Mouse (Mus musculus) activated CD4-positive, CD25-positive, alpha-beta regulatory T cell (primary cell): ENCODE measurements around the gene Gabra5. TPM values are rescaled to one million over a fixed set of nuclear protein-coding genes. Genes with fewer than 3 reads are reported as not detected.

ENCODE experiments used
- polyA plus RNA-seq, 2 experiments: library from polyadenylated mRNA; unstranded; fragments of 100-300 nt; shearing (Covaris generic); gene quantifications; one replicate each; pipeline ENCODE4 v1.2.1; 2017

Gabra5 gene
- not detected for polyA plus RNA-seq

GRCm38 (mm10) chr7:57509681-57510141 is at the start of gene Gabra5:
Gene Gabra5 (minus strand): TSS chr7:57510059.

GRCm38 (mm10) chr7:57419392-57419791 is 90.5 kb downstream of the Gabra5 start, which contains the start of gene Gabrb3:
Gene Gabrb3 (plus strand): TSS chr7:57419692.

GRCm38 (mm10) chr7:57386517-57387340 is 123.1 kb downstream of the Gabra5 start, which contains the start of gene Gabrg3:
Gene Gabrg3 (minus strand): TSS chr7:57387188.

Other genes starting within 250 kb of the Gabra5 start
- under 1 TPM; 0.07 to 0.68 TPM for gene Gabrg3, start 122.9 kb downstream of the Gabra5 start, polyA plus RNA-seq
- gene Gabrb3, start 90.4 kb downstream of the Gabra5 start, polyA plus RNA-seq, result under 1 TPM in 1 of 2 experiments, not detected in 1; 0.07 TPM